Mouse (Mus musculus): Measurements from ENCODE around the gene Igsf21.
A peak's percentile ranks its signal among the peaks of the same experiment; 100 is the strongest.

Igsf21 gene

DNA sequence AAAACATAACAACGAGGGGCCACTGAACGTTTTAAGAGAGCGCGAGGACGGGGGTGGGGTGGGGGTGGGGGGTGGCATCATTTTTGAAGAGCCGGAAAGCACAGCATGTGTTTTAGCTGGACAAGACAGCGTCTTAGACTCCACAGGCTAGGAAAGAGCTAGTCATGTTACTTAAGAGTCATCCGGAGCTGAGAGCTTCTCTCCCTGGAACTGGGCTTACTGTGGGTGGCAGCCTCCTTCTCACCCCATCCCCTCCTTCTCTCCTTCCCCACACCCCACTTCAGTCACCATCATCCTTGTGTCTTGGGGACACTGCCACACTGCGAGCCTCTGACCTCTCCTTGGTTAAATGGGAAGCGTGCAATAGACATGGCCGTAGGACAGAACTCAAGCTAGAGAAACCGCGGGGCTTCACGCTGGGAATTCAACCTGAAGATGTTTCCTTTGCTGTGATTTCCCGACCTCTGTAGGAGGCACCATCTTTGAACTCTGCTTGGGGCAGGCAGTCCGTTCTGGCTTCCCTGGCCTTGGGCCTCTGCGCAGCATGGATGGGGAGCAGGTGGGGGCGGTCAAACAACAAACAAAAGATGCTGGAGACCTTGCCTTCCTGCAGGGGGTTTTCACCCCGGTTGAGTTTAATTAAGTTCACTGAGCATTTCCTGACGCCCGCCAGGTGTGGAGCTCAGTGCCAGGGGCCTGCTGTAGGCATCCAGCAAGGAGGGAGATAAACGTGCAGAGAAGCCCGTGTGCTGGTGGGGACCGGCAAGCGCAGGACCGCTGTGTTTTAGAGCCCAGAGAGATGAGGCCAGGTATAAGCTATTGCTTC is 207.8 kb downstream of the Igsf21 start:
- DNase-seq = peak; percentile 21

DNA sequence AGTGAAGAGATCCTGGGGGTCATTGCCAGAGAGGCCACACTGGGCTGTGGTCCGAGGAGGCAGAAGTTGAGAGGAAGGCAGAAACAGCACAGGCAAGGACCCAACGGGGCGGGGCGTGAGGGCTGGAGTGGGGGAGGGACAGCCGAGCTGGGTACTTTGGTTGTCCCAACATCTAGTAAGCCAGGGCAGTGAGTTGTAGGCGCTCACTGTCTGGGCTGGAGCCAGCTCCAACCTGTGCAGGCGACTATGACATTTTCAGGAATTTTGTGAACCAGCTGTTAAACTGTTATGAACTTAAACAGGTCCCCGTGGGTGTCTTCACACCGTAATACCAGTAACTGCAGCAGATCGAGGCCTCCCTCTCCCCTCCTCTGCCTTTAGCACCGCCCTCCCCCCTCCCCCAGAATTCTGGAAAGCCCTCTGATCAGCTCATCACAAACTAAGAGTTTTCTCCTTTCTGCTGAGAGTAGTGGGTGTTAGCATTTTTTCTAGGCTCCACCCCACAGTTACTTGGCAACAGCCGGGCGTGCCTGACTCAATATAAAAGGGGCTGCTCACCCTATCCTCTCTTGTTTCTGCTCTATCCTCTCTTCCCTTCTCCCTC is 208.7 kb downstream of the Igsf21 start:
- no peak for DNase-seq

DNA sequence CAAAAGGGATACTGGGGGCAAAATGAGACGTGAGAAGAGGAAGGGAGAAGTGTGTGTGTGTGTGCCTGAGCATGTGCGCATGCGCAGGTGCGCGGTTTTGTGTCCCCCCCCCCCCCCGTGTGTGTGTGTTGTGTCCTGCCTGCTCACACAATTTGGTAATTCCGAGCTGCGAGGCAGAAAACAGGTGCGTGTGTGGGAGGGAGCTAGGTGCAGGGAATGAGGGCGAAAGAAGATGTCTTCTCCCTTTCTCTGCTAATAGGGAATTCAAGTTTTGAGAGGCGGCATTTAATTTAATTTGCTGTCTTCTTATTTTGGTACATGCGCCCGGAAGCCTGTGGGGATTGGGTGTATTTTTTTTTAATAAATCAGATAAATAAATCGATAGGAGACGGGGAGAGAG is 211.4 kb downstream of the Igsf21 start:
- no peak for DNase-seq

DNA sequence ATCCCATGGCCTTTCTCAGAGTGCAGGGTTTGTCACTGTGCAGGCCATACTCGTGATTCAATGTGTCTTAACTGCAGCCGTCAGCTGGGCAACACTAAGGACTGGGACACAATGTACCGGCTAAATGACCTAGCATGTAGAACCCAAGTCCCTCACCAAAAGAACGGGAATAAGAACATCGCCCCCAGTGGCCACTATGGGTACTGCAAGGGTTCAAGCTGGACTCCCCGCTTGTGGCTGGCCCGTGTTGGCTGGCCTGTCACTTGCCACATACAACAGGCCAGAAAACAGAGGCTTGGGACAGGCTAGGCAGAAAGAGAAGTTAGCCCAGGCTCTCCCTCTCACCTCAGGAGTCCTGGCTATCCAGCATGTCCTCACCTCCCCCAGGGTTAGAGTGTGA is 213.2 kb downstream of the Igsf21 start:
- peak; percentile 76 for DNase-seq

DNA sequence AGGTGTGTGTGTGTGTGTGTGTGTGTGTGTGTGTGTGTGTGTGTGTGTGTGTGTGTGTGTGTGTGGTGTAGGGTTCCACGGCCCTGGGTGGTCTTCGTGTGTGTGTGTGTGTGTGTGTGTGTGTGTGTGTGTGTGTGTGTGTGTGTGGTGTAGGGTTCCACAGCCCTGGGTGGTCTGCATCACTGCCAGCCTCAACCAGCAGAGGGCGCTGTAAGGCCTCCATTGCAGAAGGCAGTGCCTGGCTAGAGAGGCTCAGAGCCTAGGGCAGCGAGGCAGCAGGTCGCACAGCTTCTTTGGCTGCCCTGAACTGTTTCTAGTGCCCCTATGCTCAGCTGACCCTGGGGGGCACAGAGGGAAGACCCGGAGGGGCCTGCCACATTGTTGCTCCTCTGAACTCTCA is 216.2 kb downstream of the Igsf21 start:
- DNase-seq = peak; percentile 66

DNA sequence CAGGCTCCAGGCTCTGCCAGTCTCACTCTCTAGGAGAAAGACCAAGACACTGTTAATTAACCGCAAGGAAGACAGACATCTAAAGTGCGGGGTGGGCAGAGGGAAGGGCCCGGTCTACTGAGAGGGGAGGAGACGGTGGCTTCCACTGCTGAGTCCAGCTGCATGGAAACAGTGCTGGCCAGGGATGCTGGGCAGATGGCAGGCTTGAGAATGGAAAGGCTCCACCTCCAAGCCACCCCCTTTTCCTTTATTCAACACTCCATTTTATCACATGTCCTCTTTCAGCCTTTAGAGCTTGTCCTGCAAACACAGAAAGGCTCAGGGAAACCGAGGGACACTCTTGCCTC is 216.6 kb downstream of the Igsf21 start:
- no peak for DNase-seq

DNA sequence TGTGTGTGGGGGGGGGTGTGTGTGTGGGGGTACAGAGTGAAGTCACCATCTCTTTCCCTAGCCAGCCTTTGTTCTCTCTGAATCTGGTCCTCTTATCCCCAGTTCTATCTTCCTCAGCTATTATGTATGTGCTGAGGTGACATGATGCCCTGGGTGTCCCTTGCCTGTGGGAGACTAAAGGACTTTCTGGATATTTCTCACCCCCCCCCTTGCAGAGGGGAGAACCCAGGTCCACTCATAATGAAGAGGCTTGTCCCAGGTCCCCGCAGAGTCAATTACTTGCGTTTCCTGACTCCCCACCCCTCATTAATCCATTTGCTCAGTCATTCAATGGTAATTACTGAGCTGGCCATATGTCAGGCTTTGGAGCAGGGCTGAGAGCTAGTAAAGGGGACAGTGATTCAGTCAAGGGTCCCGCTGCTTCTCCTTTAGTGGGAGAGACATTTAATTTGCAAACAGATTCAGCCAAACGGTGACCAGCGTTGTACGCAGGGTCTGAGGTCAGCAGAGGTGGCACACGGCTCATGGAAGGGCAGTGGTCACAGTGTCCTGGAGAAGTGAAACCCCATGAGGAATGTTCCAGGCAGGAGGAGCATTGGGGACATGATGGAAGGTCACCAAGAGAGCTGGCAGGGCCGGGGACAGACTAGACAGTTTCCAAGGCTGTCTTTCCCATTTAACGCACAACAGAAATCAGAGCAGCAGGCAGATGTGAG is 217.1 kb downstream of the Igsf21 start:
- no peak for DNase-seq

DNA sequence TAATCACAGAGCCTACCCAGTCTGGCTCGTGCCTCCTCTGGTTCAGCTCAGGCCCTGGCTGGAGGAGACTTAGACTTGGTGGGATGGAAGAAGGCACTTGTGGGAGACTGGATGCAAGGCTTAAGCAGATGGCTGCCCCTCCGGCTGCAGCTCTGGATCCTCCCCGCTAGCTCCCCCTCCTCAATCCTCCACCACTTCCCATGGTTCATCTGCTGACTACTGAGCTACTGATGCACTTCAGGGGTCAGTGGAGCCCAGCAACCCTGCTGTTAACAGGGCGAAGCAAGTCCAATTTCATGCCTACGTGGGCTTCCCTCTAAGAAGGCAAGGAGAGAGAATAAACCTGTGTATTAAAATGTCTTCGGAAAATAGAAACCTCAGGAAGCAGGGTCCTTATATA is 222.8 kb downstream of the Igsf21 start:
- DNase-seq = no peak

DNA sequence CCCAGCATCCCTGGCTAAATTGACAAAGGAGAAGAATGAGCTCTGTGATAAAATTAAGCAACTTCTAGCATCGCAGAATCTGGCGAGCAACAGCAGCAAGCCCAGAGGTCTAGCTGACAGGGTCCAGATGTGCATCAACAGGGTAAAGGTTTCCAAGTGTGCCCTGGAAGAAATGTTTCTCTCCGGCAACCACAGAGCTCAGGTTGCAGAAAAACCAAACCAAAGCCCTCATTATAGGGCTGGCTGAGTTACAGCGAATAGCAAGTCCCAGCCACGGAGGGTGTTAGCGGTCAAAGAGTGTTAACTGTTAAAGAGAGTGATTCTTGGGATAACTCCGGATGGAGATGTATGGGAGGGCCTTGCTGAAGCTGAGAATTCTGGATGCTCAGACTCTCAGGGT is 230.7 kb downstream of the Igsf21 start:
- no peak for DNase-seq

DNA sequence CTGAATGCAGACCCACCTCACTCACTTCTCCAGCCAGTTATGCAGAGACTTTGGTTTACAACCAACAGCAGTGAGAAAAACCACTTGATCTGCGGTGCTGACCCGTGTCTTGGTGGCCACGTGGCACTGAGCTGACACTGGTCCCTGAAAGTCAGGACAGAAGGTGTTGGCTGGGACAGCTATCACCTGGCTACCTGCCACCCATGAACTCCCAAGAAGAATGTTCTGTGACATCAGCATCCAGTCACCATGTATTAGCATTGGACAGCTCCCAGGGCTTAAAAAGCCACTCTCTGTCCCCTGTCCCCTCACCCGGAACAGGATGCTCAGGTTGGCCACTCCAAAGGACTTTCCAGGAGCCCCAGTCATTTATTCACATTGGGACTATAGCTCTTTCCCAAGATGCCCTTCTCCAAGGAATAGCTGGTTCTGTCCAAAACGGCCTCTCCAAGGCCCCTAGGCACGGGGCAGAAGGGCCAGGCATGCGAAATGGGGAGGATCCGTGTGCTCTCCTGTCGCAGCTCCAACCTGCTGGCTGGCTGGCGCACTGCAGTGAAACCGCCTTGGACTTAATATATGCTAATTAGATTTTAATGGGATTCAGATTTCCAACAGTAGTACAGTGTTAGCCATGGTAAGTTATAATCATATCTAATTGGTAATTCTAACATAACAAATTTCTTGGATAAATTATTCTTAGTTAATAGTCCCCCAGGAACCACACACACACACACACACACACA is 235.7 kb downstream of the Igsf21 start:
- no peak for DNase-seq

DNA sequence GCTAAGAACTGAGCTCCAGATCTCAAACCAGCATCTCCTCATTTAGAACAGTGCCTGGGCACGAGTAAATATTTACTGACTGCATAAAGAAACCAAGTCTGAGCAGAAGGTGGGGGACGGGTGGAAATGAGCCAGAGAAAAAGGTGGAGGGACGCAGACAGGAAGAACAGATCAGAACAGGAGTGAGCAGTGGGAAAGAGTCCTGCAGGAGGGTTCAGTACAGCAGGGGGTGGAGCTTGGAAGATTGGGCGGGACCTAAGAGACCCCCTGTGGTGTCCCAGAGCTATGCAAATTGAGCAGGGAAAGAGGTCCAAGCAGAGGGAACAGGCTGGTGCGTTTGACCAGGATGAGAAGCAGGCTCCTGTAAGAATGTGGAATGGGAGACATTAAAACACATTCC is 241.7 kb downstream of the Igsf21 start:
- DNase-seq = no peak

DNA sequence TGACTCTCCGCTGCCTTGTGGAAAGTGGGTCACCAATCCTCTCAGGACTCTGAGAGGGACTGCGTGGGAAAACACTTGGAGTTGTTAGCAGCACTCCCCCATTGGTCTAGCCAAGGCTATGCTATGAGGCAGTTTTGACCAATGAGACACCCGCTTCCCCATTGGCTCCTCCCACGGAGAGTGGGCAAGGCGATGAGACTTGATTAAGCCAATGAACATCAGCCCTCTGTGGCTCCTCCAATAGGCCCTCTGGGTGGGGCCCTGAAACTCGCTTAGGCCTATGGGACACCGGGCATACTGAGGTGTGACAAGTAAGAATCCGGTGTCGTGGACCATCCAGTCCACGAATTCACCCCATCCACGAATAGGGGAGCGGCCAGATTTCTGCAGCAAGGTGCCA is 242.4 kb downstream of the Igsf21 start:
- DNase-seq = peak; percentile 55

DNA sequence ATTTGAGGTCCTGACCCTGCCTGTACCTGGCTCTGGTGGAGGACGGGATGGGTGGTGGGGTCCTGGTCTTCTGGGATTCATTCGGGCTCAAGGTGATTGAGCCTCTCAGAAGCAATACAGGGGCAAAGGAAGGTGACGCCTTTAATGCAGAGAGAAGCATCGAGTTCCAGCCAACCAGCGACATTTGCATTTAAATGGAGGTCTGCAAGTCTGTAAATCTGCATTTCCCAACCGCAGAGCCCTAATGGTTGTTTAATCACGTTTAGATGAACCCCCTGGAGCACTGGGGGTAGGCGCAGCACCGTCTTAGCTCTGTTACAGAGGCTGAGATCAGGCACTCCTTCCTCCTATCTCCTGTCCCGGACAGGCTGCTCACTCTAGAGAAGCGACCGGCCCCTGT is 244.5 kb downstream of the Igsf21 start:
- DNase-seq = no peak

DNA sequence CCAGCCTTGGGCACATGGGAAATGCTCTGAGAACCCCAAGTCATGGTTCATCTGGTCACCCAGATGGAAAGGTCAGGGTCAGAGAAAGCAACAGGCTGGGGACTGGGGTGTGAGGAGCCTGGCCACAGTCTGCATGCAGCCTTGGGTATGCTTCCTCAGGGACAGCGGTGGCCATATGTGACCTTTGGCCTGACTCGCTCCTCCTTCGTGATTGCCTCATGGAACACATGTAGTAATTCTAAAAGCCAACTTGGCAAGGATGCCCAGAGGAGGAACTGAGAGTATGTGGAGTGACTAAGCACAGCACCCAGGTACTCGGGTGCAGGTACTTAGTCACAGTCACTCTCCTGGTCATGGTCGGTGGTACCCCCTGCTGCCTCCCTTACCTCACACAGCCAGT is 245.7 kb downstream of the Igsf21 start:
- DNase-seq = no peak

DNA sequence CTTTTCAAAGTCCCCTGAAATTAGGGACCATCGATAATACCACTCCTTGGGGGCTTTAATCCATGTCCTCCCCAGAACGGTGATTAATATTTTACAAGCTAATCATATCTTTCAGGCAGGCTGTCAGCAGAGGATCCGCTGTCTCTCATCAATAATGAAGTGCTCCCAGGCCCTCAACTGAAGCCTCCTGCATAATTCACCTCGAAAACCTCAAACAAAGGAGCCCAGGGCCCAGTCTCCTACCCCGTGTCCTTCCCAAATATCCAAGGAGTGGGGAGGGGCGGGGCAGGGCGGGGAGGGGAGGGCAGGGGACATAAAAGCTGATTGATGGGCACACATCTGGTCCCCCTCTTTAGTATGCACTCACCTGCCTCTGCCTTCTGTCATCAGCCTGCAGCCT is 247.6 kb downstream of the Igsf21 start:
- no peak for DNase-seq

DNA sequence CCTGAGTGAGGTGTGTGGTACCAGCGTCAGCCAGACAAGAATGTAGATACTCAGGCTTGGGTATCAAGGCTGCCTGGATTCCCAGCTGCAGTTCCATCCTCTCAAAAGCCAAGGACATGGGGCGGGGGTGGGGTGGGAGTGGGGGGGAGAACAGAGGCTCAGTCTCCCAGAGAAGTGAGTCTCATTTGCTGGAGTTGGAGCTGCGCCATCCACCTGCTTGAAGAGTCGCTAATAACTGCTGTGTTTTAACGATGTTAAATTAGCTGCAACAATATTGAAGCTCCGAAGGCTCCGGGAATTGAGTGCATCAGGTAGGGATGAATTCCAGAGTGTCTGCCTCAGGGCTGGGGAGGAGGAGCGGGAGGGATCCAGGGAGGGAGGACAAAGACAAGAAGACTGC is 250.9 kb downstream of the Igsf21 start:
- DNase-seq = no peak

DNA sequence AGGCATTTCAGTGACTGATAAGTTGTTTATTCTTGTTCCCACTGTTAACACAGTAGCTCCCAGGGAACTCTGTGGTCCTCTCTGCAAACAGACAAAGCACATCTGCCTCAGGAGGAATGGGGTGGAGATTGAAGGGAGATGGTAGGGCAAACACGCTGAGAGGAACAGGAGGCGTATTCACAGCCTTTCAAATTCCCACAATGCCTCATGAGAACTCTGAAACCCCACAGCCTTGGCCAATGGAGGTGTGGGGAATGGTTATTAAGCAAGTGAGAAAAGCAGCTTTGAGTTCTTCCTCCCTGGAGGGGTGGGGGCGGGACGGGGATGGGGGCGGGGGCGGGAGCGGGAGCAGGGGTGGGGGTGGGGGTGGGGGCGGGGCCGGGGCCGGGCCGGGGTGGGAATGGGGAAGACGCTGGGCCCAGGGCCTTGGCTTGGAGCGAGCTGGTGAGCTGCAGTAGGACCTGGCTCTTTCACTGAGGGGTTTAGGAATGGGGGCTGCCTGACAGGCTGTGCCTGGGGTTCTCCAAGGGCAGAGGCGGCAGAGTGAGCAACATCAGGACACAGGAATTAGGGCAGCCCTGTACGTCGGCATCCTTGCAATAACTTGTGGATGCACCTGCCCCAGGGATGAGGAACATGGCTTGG is 253.4 kb downstream of the Igsf21 start:
- DNase-seq = no peak

DNA sequence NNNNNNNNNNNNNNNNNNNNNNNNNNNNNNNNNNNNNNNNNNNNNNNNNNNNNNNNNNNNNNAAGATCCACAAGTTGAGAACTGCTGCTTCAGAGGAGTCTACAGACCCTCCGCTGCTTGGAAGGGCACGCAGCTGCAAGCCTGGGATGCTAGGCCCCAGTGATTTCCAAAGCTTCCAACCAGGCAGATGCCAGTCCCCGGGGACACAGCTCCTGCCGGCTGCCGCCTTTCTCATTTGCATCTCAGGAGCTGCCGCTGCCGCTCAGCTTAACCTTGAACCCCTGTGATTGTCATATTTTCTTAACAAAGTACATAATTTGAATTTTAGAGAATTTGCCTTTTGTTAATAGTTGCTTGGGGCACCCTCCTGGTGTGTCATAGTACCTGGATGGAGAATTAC is 259.7 kb downstream of the Igsf21 start:
- DNase-seq = no peak

DNA sequence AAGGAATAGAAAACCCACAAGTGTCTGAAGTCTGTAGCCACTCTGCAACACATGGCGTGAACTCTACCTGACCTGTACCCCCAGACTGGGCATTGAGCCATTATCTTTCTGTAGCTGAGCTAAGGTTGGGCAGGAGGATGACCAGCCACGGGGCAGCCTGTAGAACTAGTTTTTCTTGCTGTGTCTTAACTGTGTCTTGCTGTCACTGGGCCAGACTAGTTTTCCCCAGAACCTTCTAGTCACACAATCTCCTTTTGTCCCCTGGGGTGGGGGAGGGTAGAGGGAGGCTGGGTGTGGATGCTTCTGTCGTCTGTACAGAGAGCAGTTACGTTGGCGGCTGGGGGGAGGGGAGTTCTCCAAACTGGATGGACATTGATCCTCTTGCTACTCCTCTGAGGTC is 267.9 kb downstream of the Igsf21 start:
- DNase-seq = no peak

DNA sequence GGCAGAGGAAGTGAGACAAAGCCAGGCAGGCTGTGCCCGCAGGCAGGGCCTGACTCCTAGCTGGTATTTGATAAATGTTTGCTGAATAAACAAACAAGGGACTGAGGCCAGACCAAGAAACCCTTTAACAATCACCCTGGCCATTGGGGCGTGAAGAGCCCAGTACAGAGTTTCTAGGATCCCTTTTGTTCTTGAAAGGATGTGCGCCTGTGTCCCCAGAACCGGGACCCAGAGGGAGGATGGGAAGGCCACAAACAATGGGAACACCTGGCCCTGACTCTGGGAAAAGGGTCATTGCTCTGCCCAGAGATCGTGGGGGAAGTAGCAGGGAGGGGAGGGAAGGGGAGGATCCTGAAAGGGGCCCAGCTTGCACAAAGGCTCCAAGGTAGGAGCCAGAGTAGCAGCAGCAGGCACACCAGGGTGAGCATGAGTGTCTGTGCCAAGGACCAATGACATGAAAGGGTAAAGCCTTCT is 269.2 kb downstream of the Igsf21 start:
- DNase-seq = no peak
